Mouse (Mus musculus): Measurements from ENCODE around the gene Memo1.
A peak's percentile ranks its signal among the peaks of the same experiment; 100 is the strongest.

Gene Memo1

DNA sequence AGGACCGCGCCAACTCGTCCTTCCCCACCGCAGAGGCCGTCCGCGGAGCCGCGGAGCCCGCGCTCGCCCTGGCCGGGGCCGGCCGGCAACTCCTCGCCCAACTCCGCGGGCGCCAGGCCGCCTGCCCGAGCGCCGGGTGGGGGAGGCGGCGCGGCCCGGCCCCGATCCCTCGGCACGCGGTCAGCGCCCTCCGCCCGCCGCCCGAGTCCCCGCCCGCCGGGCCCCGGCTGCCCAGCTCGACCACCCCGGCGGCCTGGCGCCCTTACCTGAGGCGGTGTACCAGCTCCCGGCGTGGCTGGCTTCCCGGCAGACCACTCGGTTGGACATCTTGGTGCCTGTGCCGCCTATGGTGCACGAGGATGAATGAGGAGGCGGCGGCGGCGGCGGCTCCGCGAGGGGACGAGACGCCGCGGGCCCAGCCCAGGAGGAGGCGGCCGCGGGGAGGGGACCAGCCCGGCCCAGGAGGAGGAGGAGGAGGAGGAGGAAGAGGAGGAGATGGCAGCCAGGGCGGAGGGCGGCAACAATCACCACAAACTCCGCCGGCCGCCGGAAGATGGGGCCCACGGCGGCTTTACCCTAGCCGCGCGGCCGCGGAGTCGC lies 795 bp downstream of the Memo1 start:
- DNase-seq (ENCODE audit: low spot score in 2 of 2) = peak; percentile 27 to 54

DNA sequence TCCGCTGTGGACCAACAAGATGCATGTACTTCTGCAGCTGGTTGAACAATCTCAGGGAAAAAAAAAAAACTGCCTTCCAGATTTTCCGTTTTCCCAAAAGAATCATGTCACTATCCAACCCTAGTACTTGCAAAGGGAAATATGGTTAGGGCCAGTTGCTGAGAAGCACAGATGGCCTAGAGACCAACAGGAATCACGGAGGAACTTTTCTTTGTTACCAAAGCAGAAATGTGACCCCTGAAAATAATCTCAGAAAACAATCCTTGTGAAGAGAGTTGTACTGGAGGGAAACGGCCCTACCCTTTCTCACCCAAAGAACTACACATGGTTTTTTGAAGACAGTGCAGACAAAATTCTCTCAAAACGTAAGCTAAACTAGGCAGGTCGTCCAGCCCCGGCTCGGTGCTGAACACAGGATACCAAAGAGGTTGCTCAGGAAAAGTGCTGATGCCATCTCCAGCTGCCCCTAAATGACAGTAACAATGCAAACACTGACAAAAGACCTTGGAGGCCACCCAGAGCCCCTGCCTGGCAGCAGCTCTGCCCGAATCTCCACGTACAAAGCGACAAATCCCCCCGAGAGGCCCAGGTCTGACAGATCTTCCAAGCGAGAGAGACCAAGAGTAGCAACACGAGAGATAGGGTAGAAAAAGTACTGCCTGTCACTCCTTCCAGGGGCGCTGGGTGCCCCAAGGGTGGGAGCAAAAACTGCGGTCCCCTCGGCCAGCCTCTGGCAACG lies 1.5 kb downstream of the Memo1 start:
- DNase-seq (ENCODE audit: low spot score in 2 of 2) = peak in 1 of 2 experiments; percentile 9

DNA sequence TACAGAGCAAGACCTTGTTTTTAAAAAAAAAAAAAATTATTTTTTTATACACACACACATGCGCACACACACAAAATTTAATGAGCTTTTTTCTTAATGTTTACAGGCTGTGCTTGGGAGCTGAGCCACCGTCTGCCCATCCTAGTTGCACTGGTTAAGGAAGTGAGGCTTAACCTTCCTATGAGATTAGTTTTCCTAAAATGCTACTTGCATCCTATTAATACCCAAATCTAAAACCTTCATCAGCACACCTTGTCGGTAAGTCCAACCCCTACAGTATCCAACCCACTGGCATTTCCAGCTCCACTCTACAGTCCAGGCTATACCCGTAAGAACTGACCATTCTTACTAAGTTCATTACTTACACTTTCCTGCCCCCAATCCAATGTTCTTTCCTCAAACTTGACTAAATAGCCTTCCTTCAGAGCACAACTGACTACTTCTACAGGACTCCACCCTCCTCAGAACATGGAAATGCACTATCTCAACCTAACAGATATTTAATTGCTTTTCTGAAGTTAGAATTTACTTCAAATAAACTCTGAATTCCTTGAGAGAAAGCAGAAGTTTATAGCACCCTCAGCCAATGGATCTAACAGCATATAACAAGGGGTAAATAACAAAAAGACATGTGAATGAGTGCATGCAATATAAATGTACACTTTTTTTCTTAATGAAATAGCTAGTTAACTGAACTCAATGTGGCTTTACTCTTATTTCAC lies 3.5 kb downstream of the Memo1 start:
- no peak for DNase-seq (ENCODE audit: low spot score in 2 of 2)

DNA sequence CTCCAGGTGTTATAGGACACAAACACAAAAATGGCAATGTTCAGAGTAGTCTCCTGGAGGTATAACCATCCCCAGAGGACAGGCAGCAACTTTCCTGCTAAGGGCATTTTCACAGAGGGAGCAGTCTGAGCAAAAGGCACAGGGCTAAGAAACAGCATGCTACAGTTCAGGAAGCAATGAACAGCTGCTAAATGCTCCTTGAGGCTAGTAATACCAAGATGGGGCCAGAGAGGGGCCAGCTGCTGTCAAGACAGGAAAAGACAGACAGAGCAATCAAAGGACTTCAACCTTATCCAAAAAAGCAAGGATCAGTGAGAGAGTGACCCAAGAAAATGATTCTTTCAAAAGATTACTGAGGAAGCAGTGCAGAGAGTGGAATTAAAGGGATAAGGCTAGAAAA lies 4.5 kb downstream of the Memo1 start:
- no peak for DNase-seq (ENCODE audit: low spot score in 2 of 2)

DNA sequence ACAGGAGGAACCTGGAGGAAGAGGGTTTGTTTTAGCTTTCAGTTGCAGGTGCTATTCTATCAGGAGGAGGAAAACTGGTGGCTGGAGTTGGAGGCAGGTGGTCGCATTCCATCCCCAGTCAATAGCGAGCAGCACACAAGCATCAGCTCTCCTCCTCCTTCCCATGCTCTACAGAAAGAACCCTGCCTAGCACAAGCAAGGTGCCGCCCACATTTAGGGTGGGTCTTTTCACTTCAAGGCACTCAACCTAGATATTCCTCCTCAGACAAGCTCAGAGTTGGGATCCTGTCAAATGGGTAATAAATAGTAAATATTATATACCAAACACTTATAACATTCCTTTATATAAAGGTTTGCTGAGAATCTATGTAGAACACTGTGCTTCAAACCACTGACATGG lies 5.1 kb downstream of the Memo1 start:
- no peak for DNase-seq (ENCODE audit: low spot score in 2 of 2)

DNA sequence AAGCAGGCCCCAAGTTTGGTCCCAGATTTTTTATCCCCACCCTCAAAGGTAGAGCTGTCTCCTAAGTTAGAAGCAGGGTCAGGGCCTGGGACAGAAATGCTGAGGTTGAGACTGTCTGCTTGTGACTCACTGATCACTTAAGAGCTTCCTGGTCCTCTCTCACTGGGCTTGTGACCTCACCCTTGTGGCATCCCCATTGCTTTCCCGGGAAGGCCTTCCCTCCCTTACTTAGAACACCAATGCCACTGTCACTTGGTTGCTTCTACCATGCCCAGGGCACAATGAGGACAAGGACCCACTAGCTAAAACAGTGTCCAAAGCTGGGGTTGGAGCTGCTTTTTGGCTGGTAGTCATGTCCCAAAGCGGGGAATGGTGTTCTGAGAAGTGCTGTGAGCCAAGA lies 6.7 kb downstream of the Memo1 start:
- no peak for DNase-seq (ENCODE audit: low spot score in 2 of 2)

DNA sequence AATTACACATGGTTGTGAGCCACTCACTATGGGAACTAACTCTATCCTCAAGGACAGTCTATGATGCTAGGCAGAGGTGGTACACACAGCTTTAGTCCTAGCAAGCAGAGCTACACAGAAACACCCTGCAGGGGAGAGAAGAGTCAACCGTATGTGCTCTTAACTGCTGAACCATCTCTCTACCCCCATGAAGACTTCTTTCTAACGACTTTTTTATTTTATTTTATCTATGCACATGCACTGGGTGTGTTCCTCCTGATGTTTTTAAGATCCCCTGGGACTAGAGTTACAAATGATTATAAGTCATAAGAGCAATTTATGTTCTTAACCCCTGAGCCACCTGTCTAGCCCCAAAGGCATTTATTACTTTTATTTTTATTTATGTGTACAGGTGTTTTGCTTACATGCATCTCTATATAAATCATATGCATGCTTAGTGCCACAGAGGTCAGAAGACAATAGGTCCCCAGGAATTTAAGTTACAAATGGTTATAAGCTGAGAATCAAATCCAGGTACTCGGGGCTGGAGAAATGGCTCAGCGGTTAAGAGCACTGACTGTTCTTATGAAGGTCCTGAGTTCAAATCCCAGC lies 9.1 kb downstream of the Memo1 start:
- no peak for DNase-seq (ENCODE audit: low spot score in 2 of 2)

DNA sequence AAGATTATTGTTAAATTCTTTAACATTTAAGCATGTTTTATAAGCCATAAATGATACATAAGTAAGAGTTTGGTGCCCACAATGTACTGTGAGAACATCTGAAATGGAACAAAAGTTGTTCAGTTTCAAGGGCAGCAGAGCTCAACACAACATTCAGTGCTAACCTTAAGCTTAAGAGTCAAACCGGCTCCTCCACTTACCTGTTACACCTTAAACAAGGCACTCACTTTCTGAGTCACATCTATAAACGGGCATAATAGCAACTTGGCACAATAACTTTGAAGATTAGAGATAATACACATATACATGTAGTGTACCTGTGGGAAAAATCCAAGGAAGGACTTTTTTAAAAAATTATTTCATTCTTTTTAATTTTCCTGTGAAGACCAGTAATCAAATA lies 9.6 kb downstream of the Memo1 start:
- DNase-seq (ENCODE audit: low spot score in 2 of 2) = no peak

DNA sequence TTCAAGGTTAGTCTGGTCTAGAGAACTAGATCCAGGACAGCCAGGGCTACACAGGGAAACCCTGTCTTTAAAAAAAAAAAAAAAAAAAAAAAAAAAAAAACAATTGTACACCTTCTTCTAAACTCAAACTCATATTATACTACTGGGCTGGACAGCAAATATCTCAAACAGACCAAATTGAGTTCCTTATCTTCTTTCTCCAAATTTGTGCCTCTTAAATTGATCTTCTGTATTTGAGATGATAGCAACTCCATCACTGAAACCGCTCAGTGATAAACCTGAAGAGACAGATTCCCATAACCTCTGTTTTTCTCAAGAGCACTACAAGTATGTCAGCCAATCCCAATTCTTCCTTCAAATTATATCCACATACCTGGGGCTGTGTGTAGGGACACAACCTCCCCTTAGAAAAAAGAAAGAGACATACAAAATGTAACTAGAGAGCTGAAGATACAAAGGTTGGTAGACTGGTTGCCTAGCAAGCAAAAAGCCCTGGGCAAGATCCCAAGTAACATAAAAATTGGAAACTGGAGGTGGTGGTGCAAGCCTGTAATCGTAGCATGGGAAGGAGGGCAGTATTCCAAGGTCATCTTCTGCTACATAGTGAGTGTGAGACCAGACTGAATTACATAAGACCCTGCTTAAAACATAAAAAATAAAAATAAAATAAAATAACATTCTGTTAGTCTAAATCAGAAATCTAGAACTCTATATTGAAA lies 10.8 kb downstream of the Memo1 start:
- no peak for DNase-seq (ENCODE audit: low spot score in 2 of 2)

DNA sequence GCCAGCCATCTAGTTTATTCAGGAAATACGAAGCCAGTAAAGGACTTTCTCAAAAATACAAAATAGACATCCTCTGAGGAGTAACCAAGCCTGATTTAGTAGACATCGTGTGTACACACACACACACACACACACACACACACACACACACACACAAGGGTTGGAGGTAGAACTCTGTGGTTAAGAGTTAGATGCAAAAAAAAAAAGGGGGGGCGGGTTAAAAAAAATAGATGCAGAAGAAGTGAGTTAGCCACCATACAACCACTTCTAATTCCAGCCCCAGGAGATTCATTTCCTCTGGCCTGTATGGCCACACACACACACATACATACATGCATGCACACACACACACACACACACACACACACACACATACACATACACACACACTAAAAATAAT lies 13.3 kb downstream of the Memo1 start:
- no peak for DNase-seq (ENCODE audit: low spot score in 2 of 2)

DNA sequence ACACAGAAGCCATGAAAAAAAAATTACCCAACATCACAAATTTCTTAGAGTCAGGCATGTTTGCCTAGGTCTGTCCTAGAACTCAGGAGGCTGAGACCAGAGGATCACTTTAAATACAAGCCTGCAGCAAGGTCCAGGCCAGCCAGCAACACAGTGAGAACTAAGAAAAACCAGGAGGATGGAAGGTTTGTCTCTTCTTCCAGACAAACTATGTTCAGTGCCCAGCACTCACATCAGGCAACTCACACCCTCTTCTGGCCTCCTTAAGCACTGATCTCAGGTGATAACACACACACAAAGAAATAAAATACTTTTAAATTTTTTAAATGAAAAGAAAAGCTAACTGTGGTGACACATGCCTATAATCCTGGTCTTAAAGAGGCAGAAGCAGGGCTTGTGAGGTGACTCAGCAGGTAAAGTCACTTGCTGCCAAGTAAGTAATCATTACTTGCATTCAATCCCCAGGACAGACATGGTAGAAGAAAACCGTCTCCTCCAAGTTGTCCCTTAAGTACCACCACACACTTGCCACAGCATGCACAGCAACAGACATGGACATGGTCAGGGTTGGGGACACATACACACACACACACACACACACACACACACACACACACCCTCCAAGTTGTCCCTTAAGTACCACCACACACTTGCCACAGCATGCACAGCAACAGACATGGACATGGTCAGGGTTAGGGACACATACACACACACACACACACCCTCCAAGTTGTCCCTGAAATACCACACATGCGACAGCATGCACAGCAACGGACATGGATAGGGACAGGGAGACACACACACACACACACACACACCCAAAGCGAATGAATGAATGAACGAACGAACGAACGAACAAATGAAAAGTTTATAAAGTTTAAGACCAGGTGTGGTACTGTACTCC lies 16.1 kb downstream of the Memo1 start:
- DNase-seq (ENCODE audit: low spot score in 2 of 2) = no peak

DNA sequence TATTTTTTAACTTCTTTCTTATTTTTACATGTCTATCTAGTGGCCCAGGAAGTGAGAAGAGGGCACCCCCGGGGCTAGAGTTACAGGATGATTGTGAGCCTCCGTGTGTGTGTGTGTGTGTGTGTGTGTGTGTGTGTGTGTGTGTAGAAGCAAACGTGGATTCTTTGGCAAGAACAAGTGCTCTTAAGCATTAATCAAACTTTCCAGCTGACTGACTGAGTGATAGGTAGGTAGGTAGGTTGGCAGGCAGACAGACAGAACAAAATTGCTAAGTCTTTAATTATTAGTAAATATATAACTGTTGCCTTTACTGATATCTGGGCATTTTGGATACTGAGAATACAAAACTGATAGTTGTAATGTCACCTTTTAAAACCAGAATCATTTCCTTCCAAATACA lies 20.9 kb downstream of the Memo1 start:
- DNase-seq (ENCODE audit: low spot score in 2 of 2) = no peak

DNA sequence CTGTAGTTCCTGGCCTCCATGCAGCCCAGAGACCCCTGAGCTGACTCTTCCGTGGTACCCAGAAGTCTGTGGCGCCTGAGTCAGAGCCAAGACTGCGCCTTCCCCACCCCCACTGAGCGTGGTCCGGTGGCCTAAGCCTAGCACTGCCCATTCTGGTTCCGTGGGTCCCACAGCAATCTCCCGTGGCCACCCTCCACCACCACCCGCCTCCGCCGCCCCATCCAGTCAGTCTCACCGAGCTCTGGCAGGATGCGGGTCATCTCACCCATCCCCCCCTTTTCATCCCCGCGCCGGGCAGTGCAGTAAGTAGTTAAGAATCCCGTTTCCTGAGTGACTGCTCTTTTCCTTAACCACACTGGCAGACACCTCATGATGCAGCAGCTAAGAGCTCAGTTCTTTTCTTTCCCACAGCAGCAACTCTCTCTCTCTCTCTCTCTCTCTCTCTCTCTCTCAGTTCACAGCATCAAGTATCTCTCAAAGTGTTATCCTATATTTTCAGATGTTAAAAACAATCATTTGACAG lies 22.6 kb downstream of the Memo1 start:
- no peak for DNase-seq (ENCODE audit: low spot score in 2 of 2)

DNA sequence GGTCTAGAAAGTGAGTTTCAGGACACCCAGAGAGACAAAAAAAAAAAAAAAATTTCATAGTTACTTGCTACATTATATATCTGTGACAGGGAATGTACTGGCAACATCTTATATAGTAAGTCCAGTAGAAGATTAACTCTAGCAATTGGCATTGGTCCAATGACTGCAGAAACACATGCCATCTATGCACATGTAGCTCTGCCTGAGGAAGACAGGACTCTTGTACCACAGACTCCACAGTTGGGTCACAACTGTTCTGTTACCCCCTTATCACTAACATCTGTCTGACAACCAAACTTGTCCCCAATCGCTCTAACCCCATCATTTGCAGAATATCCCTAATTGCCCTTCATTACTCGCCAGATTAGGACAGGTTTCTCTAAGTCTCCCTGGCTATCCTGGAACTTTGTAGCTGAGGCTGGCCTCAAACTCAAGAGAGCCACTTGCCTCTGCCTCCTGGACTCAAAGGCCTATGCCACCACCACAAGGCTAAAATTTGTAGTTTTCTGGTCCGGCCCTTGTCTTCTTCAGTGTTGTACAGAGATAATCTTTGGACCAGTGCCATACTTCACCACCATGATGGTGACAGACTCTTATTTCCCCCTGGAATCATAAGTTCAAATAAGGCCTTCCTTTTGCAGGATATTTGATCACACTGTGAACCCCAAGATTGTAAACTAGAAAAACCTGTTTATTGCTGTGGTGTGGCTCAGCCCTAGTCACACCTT lies 23.6 kb downstream of the Memo1 start:
- no peak for DNase-seq (ENCODE audit: low spot score in 2 of 2)

DNA sequence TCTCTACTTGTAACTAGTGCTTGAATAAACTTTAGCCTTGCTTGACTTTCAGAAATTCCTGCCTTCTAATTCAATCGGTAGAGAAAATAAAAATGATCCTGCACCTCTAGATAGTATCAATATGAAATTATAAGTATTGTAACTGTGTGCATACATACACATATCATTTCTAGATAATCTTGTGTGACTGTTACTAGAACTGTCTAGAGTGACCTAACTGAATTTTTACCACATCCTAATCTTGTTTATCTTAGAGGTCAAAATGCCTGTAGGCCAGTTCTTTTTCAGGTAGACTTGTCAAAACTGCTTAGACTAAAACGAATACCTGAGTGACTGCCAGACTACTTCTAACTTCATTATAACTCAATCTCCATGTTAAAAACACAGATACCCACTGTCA lies 25.1 kb downstream of the Memo1 start:
- DNase-seq (ENCODE audit: low spot score in 2 of 2) = no peak

DNA sequence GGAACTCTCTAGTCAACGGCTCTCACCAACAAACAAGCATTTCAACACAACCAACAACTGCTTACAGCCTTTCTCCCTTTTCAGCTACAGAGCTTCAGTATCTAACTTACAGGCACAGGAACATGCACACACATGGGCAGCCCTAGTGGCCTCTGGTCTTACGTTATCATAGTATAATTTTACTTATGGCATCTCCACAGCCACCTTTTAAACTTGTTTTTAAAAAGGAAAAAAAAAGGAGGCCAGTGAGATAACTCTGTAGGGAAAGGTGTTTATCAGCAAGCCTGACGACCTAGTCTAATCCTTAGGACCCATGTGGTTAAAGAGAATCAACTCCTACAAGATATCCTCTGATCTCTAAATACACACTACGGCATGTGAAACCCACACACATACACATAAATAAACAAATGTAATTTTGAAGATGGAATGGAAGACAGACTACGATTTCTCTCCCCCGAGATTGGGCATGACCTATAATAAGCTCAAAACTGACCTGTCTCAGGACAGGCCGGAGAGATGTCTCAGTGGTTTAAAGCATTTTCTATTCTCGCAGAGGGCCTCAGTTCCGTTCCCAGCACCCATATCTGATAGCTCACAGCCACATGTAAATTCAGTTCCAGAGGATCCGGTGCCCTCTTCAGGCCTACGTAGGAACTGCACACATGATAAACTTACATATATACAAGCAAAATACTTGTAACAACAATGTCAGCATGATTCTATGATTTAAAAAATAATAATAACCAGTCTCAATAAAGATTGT lies 27.7 kb downstream of the Memo1 start:
- no peak for DNase-seq (ENCODE audit: low spot score in 2 of 2)

DNA sequence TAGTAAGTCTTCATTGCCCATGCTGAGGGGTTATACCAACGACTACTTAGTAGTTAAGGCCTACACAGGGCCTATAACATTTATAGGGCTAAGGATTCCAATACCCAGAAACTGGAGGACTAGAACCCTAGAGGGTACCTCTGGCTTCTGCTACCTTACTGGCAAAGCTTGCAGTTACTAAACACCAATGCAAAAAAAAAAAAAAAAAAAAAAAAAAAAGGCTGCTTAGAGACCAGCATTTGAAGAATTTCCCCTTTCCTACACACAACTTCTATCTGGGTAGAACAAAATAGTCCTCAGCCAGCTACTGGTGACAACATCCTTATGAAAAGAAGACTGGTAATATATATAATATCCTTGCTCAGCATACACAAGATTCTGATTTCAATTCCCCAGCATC lies 29.7 kb downstream of the Memo1 start:
- DNase-seq (ENCODE audit: low spot score in 2 of 2) = no peak

DNA sequence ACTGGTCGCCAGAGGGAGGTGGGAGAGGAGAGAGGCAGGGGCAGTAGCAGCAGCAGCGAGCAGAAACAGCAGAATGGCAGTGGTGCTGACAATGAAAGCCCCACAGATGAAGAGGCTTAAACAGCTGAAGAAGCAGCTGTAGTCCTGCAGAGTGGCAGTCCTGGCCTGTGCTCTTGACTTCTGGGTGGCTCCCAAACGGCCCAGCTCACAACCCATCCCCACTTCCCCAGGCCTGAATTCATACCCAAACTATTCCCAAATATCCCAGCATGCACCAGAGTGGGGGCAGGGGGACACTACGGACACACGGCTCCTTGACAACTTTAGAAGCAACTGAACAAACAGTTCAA lies 30.2 kb downstream of the Memo1 start:
- DNase-seq (ENCODE audit: low spot score in 2 of 2) = no peak

DNA sequence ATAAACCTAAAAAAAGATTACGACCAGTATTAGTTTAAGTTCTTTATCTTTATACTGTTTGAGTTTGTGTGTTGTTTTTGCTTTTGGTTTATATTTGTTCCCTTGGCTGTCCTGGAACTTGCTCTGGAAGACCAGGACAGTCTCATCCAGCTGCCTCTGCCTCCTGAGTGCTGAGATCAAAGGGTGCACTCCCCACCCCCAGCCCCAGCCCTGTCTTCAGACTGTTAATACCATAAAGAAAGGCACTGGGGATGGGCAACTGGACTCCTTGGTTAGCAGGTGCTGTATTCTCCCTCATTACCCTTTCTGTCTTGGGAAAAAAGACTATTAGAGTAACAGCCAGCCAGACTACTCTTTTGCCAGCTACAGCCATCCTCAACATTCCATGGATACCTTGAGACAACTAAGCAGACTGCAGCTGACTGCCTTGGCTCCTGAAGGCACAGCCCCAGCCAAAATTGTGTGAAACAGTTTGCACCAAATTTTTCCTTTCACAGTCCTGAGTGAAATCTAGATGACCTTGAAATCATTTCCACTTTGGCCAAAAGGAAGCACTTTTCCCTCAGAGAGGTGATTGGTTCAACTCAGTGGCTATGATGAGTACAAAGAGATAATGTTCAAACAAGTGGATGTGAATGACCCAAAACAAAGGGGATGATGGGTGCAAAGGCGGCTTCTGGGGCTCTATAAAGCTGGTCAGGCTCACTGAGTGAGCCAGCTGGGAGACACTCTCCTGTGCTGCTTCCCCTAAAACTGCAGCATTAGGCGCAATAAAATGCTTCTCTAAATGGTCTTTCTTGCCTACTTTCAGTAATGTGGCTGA lies 30.8 kb downstream of the Memo1 start:
- DNase-seq (ENCODE audit: low spot score in 2 of 2) = no peak
